Mouse (Mus musculus) neural tube, embryonic 14.5 days (tissue): ENCODE measurements around the gene Cfap74. TPM values are rescaled to one million over a fixed set of nuclear protein-coding genes. Genes with fewer than 3 reads are reported as not detected.
A peak's percentile ranks its signal among the peaks of the same experiment; 100 is the strongest.

Experiments used
- ATAC-seq: fragments of 200-750 bp; cut with Nextera tagmentation; 2 replicates; pipeline ENCODE4 v1.8.0; 2017; ENCODE audit warnings: low read depth, mild to moderate bottlenecking, moderate TSS enrichment, moderate library complexity
- H3K27ac ChIP-seq: fragments of 300-500 bp; sonication (generic); 2 replicates; pipeline ENCODE4 v1.5.1; 2014; ENCODE audit warnings: low read depth, mild to moderate bottlenecking, control low read depth, low read length, moderate library complexity, mixed read lengths
- H3K27me3 ChIP-seq: fragments of 300-500 bp; sonication (generic); 2 replicates; pipeline ENCODE4 v1.6.1; 2014; ENCODE audit warnings: low read length; ENCODE audit not compliant: control insufficient read depth, insufficient read depth
- H3K36me3 ChIP-seq: fragments of 300-500 bp; sonication (generic); 2 replicates; pipeline ENCODE4 v1.6.1; 2014; ENCODE audit warnings: low read length, mixed read lengths; ENCODE audit not compliant: control insufficient read depth, insufficient read depth
- H3K4me1 ChIP-seq: fragments of 300-500 bp; sonication (generic); 2 replicates; pipeline ENCODE4 v1.6.1; 2014; ENCODE audit warnings: low read length; ENCODE audit not compliant: control insufficient read depth, insufficient read depth
- H3K4me2 ChIP-seq: fragments of 300-500 bp; sonication (generic); 2 replicates; pipeline ENCODE4 v1.6.1; 2014; ENCODE audit warnings: mild to moderate bottlenecking, low read depth, low read length, control low read depth
- H3K4me3 ChIP-seq: fragments of 300-500 bp; sonication (generic); 2 replicates; pipeline ENCODE4 v1.5.1; 2014; ENCODE audit warnings: low read depth, low read length, control low read depth, mixed read lengths
- H3K9ac ChIP-seq: fragments of 300-500 bp; sonication (generic); replicated peaks from 2 replicates; pipeline ENCODE4 v1.6.1; 2014; ENCODE audit warnings: low read depth, mild to moderate bottlenecking, control low read depth, low read length, mixed read lengths
- H3K9me3 ChIP-seq: fragments of 300-500 bp; sonication (generic); 2 replicates; pipeline ENCODE4 v1.6.1; 2016; ENCODE audit warnings: low read length; ENCODE audit not compliant: control insufficient read depth
- WGBS: fragments of 180-500 bp; shearing (Covaris S2); extraction: QIAGEN DNeasy Blood & Tissue Kit; methylation state at CpG from one replicate; pipeline ENCODE4 v1.1.7; 2014; 5-methylcytosine and 5-hydroxymethylcytosine counted together
- polyA plus RNA-seq: library from polyadenylated mRNA; unstranded; fragments of >200 nt; fragmentation: Nextera tagmentation; extraction: Ambion mirVana; gene quantifications from 2 replicates; pipeline ENCODE4 v1.2.1, GENCODE M21; 2014

Gene Cfap74
- polyA plus RNA-seq, 1 experiment from 2014 or later: 4.8 TPM

- ATAC-seq: 0 out of 2 replicates have a peak, but pooled peaks have one; percentile 3
- Histone ChIP-seq H3K9ac (peak overlapping the region; percentile 100), H3K27me3 (no peaks in the 10 kb centered on the region), H3K36me3 (no peaks in the 10 kb centered on the region), H3K9me3 (no peaks in the 10 kb centered on the region), H3K4me3 (peak overlapping the region; percentile 98), H3K4me2 (peak overlapping the region; percentile 78), H3K27ac (peak overlapping the region; percentile 96), H3K4me1 (peaks cover 31% of the 10 kb centered on the region)
- WGBS: under 1% methylated on average over 40 of the region's 51 CpGs
These were observed 83.2 kb downstream of the Cfap74 start for GRCm38 (mm10) chr4:155492131-155492633.

- 69% methylated on average over 4 of the region's 4 CpGs for WGBS
- Histone ChIP-seq H3K9me3 (no peaks in the 10 kb centered on the region), H3K4me3 (no peak overlapping the region), H3K27ac (no peak overlapping the region), H3K4me2 (no peak overlapping the region), H3K9ac (no peak overlapping the region), H3K36me3 (no peaks in the 10 kb centered on the region), H3K4me1 (peaks cover 23% of the 10 kb centered on the region), H3K27me3 (no peaks in the 10 kb centered on the region)
- ATAC-seq: no peak
These were observed 85.9 kb downstream of the Cfap74 start for GRCm38 (mm10) chr4:155494891-155495290.

- no peaks in the 10 kb centered on the region for H3K27me3 ChIP-seq
- H3K36me3 ChIP-seq: no peaks in the 10 kb centered on the region
- H3K27ac ChIP-seq: no peak overlapping the region
- H3K9me3 ChIP-seq: no peaks in the 10 kb centered on the region
- no peak overlapping the region for H3K4me2 ChIP-seq
- H3K4me1 ChIP-seq: peaks cover 14% of the 10 kb centered on the region
- no peak overlapping the region for H3K4me3 ChIP-seq
- no peak overlapping the region for H3K9ac ChIP-seq
- ATAC-seq: no peak
- 89% methylated on average over 3 of the region's 3 CpGs for WGBS
These were observed 89.0 kb downstream of the Cfap74 start for GRCm38 (mm10) chr4:155497963-155498362.

GRCm38 (mm10) chr4:155501126-155501525 lies 92.1 kb downstream of the Cfap74 start:
- H3K4me3 ChIP-seq: no peak overlapping the region
- no peaks in the 10 kb centered on the region for H3K27me3 ChIP-seq
- no peak overlapping the region for H3K9ac ChIP-seq
- H3K9me3 ChIP-seq: no peaks in the 10 kb centered on the region
- H3K27ac ChIP-seq: no peak overlapping the region
- 76% methylated on average over 2 of the region's 2 CpGs for WGBS
- no peak for ATAC-seq
- H3K4me2 ChIP-seq: no peak overlapping the region
- no peaks in the 10 kb centered on the region for H3K36me3 ChIP-seq
- H3K4me1 ChIP-seq: 0 out of 2 replicates have a peak, but pooled peaks cover 4% of the 10 kb centered on the region

GRCm38 (mm10) chr4:155505067-155505466 lies 96.1 kb downstream of the Cfap74 start:
- ATAC-seq: no peak
- Histone ChIP-seq H3K4me3 (no peak overlapping the region), H3K9ac (no peak overlapping the region), H3K36me3 (no peaks in the 10 kb centered on the region), H3K27me3 (no peaks in the 10 kb centered on the region), H3K4me2 (no peak overlapping the region), H3K27ac (no peak overlapping the region), H3K9me3 (no peaks in the 10 kb centered on the region), H3K4me1 (0 out of 2 replicates have a peak, but pooled peaks cover 4% of the 10 kb centered on the region)
- WGBS: 65% methylated on average over 8 of the region's 8 CpGs

- Histone ChIP-seq H3K9ac (no peak overlapping the region), H3K27me3 (no peaks in the 10 kb centered on the region), H3K9me3 (no peaks in the 10 kb centered on the region), H3K4me3 (no peak overlapping the region), H3K4me2 (no peak overlapping the region), H3K27ac (no peak overlapping the region), H3K4me1 (0 out of 2 replicates have a peak, but pooled peaks cover 4% of the 10 kb centered on the region), H3K36me3 (no peaks in the 10 kb centered on the region)
- no peak for ATAC-seq
- WGBS: 83% methylated on average over 5 of the region's 5 CpGs
These were observed 96.8 kb downstream of the Cfap74 start for GRCm38 (mm10) chr4:155505671-155506295.

GRCm38 (mm10) chr4:155508614-155509013 lies 99.6 kb downstream of the Cfap74 start:
- H3K4me2 ChIP-seq: no peak overlapping the region
- ATAC-seq: no peak
- WGBS: 90% methylated on average over 4 of the region's 4 CpGs

GRCm38 (mm10) chr4:155510981-155511380 lies 102.0 kb downstream of the Cfap74 start:
- Histone ChIP-seq H3K9ac (no peak overlapping the region), H3K4me2 (no peak overlapping the region), H3K9me3 (no peaks in the 10 kb centered on the region), H3K27me3 (no peaks in the 10 kb centered on the region), H3K36me3 (no peaks in the 10 kb centered on the region), H3K27ac (no peak overlapping the region), H3K4me1 (no peaks in the 10 kb centered on the region), H3K4me3 (no peak overlapping the region)
- ATAC-seq: no peak
- 60% methylated on average over 1 of the region's 1 CpGs for WGBS

More at GRCm38 (mm10) chr4:155508614-155509013, 99.6 kb downstream of the Cfap74 start:
- H3K27me3 ChIP-seq: no peaks in the 10 kb centered on the region
- no peak overlapping the region for H3K4me3 ChIP-seq
- no peak overlapping the region for H3K9ac ChIP-seq
- H3K36me3 ChIP-seq: no peaks in the 10 kb centered on the region
- no peak overlapping the region for H3K27ac ChIP-seq
- no peaks in the 10 kb centered on the region for H3K9me3 ChIP-seq
- H3K4me1 ChIP-seq: 0 out of 2 replicates have a peak, but pooled peaks cover 4% of the 10 kb centered on the region

- Histone ChIP-seq H3K36me3 (no peaks in the 10 kb centered on the region; the same call in 1 of the 2 replicates), H3K4me3 (no peak overlapping the region), H3K27ac (no peak overlapping the region), H3K4me1 (no peaks in the 10 kb centered on the region), H3K27me3 (no peaks in the 10 kb centered on the region), H3K9ac (no peak overlapping the region), H3K9me3 (no peaks in the 10 kb centered on the region), H3K4me2 (no peak overlapping the region)
- no peak for ATAC-seq
- 79% methylated on average over 2 of the region's 2 CpGs for WGBS
These were observed 105.8 kb downstream of the Cfap74 start for GRCm38 (mm10) chr4:155514810-155515209.
